Mouse (Mus musculus) spleen, adult 2 months (tissue): Measurements from ENCODE around the gene Gm11172.

Experiments
- CTCF ChIP-seq: fragments of 200-500 bp; IDR thresholded peaks from 2 replicates; pipeline ENCODE4 v1.5.1; 2011; ENCODE audit warnings: mild to moderate bottlenecking, inconsistent platforms; ENCODE audit not compliant: insufficient read depth, insufficient read length, insufficient replicate concordance; ENCODE audit errors: extremely low read depth
- POLR2A ChIP-seq: fragments of 200-500 bp; IDR thresholded peaks from 2 replicates; pipeline ENCODE4 v1.6.1; 2011; ENCODE audit warnings: low read depth, low read length, inconsistent platforms

DNA sequence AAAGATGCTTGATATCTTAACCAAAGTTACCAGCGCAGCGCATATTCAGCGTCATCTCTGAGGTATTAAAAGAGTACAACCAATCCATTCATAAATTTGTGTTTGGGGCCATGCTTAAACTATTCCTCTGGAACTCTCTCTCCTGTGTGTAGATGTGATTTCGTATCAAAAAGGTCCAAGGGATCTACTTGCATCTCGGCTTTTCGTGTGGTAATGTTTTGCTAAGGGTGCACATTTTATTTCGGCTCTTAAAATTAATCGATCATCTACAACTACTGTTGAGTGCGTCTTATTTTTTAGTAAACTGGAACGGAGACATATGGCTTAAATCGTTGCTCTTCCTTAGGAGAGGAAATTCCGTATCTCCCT is 21.8 kb downstream of the Gm11172 start:
- no peak for TF ChIP-seq POLR2A
- no peak for TF ChIP-seq CTCF
